Mouse (Mus musculus): ENCODE results near the gene Rln1.

The Rln1 gene

GRCm38 (mm10) chr19:29296166-29296565 lies 38.3 kb downstream of the Rln1 start:
- DNase-seq (ENCODE audit: low spot score), result no peak

- DNase-seq (ENCODE audit: low spot score), result no peak
Observed at GRCm38 (mm10) chr19:29294756-29295155, 39.7 kb downstream of the Rln1 start.

GRCm38 (mm10) chr19:29292546-29292945 lies 41.9 kb downstream of the Rln1 start:
- DNase-seq (ENCODE audit: low spot score), result no peak

- no peak for DNase-seq (ENCODE audit: low spot score)
Observed at GRCm38 (mm10) chr19:29291532-29291931, 42.9 kb downstream of the Rln1 start.

GRCm38 (mm10) chr19:29287863-29288262 lies 46.6 kb downstream of the Rln1 start:
- no peak for DNase-seq (ENCODE audit: low spot score)

GRCm38 (mm10) chr19:29285451-29285869 lies 49.0 kb downstream of the Rln1 start:
- no peak for DNase-seq (ENCODE audit: low spot score)
